Mouse (Mus musculus) CH12F3 (cell line): Measurements from ENCODE around the gene Sh3bp1.

Experiments used
- in situ Hi-C: fragments of 300-500 bp; cut with MboI; formaldehyde crosslinking; loops from 2 replicates; pipeline ENCODE4 v1.14.3; 2020; ENCODE audit warnings: low sequenced_read_pairs

Gene Sh3bp1

GRCm38 (mm10) chr15:78937311-78937710 is 37.7 kb downstream of the Sh3bp1 start:
- in situ Hi-C loops: no loop called here

DNA sequence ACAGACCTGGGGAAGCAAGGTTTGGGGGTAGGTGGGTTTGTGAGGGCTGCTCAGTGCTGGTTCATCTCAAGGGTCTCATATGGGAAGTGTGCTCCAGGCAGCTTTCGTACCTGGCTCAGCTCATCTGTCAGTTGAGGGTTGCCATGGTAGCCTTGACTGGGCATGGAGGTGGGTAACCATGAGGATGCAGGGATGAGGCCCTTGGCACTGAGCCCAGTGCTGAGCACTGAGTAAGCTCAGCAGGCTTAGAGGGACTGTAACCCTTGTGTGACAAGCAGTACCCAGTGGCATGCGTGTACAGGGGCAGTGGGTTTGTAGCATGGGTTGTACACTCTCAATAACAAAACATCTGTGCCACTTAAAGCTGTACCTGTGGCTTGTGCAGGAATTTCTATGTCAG is 38.4 kb downstream of the Sh3bp1 start:
- in situ Hi-C loops: no loop called here

GRCm38 (mm10) chr15:78940325-78940724 is 40.8 kb downstream of the Sh3bp1 start:
- in situ Hi-C loops: no loop called here

DNA sequence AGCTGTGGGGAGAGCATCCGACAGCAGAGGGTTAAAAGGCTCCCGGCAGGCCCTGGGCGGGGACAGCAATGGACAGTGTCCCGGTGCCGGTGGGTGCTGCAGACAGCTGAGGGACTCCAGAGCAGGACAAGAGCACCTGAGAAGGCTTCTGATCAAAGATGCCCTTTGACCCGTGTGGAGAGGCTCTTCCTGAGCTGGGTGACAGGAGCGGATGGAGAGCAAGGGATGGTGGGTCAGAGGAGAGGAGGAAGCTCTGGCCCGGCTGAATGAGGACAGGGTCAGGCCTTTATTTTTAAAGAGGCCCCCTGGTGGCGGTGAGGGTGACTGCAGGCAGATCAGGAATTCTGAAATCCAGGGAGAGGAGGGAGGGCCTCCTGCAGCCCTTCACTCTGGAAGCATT is 43.1 kb downstream of the Sh3bp1 start:
- in situ Hi-C loops: no loop called here

DNA sequence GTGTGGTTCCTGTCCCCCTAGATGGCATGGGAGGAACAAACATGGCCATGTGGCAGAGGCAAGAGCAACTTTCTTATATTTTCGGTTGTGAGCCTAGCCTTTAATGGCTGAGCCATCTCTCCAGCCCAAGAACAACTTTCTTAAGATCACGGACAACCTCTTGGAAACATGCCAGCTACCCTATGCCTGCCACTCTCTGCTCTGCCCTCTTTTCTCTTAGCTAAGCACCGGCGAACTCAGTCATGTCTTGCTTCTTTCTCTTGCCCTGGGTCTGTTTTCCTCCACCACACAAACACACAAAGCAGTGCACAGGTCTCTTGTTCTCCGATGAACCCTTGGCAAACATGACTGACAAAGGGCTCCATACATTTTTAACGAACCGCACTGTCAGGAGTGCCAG is 46.7 kb downstream of the Sh3bp1 start:
- in situ Hi-C loops: no loop called here

DNA sequence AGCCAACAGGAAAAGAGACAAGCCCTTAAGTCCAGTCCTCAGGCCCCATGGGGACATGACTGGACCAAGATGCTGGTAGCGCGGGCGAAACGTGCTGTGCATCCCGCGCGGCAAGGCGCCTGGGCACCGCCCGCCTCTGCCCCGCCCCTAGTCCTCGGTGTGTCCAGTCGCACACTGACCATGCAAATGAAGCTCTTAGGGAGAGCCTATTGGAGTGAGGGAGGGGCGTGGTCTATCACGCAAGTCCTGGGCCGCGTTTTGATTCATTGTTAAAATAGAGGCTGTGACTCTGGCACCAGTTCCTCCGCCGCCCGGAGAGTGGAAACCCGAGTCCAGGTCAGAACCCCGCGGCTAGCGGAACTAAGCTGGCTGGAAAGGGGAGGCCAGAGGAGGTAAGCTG is 48.1 kb downstream of the Sh3bp1 start, which contains the start of gene Triobp:
Gene Triobp, plus strand, starts transcription at position 68 of the 400 bp plus-strand sequence.
- in situ Hi-C loops: no loop called here

DNA sequence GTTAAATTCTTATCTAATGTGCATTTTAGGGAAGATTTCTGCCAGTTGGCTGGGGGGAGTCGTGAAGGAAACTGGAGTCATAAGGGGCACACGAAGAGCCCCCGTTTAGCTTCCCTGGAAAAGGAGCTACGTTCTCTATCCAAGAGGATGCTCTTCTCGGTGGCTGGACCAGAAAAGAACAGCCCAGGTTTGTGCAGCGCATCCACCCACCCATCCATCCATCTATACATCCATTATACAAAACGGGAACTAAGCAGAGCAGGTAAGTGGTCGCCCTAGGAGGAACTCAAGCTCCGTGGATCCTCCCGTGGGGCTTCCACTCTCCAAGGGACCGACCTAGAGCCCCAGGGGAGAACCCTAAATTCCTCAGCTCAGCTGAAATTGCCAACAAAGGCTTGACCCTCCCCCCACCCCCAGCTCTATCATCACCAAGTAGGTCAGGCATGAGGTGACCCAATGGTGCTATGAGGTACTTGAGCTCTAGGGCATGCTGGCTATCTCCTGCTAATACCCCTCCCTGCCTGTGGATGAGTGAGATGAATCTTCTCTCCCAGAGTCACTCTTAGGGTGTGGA is 48.7 kb downstream of the Sh3bp1 start:
- in situ Hi-C loops: no loop called here

GRCm38 (mm10) chr15:78948883-78949282 is 49.3 kb downstream of the Sh3bp1 start:
- in situ Hi-C loops: no loop called here

- in situ Hi-C loops: no loop called here
Observed at GRCm38 (mm10) chr15:78955663-78956062, 56.1 kb downstream of the Sh3bp1 start.

DNA sequence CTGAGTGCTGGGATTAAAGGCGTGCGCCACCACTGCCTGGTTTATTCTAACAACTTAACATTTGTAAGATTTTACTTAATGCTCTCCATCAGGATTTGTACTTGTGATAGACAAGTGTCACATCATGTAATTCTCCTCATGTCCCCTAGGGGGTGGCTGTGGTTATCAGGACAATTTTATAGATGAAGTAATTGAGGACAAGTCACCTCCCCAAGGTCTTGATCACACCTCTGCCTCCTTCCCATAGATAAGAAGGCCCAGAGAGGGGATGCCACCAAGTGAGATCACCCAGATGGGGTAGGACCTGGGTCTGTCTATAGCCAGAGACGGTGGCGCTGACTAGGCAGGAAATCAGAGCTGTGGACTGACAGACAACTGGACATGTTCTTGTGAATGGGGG is 56.8 kb downstream of the Sh3bp1 start:
- in situ Hi-C loops: no loop called here

DNA sequence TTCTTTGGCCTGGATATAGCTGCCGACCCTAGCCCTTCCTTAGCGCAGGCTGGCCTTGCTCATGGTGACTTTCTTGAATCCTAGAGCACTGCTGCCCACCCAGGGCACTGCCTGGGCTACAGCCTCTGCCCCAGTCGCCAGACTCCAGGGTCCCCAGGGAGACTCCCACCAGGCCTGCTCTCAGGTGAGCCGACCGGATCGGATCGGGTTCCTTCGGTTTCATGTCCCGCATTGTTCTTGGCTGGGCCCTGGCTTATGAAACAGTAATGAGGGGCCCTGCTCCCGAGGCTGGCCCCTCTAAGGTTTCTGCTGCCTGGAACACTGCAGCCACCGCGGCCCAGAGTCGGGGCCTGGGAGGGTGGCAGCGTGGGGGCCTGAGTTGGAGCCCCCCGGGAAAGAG is 57.5 kb downstream of the Sh3bp1 start:
- in situ Hi-C loops: no loop called here

GRCm38 (mm10) chr15:78959537-78959936 is 60.0 kb downstream of the Sh3bp1 start:
- in situ Hi-C loops: no loop called here

- in situ Hi-C loops: no loop called here
Observed at GRCm38 (mm10) chr15:78960088-78960487, 60.5 kb downstream of the Sh3bp1 start.
